Mouse (Mus musculus): Measurements from ENCODE around the gene Gm29609. TPM values are rescaled to one million over a fixed set of nuclear protein-coding genes. Genes with fewer than 3 reads are reported as not detected.
"Not testable (repeated sequence)": the region's sequence is repeated elsewhere in the genome, so short reads cannot be mapped to it uniquely, and the experiment has no call there.

Gene Gm29609
- polyA plus RNA-seq (2015; fragmentation: Nextera tagmentation; extraction: Ambion mirVana) = 1.2 and 1.8 TPM in 2 replicates

- H3K4me2 ChIP-seq (replicated peaks) = peak within 1 kb of the TSS; percentile 98
- H3K9ac ChIP-seq (replicated peaks) = peak within 1 kb of the TSS; percentile 82
- H3K4me3 ChIP-seq = peak within 1 kb of the TSS; percentile 92
- peak within 1 kb of the TSS; percentile 99 for H3K27ac ChIP-seq (replicated peaks)
- ATAC-seq (replicated peaks) = peak; percentile 99
- no peaks in the 10 kb centered on the region for H3K27me3 ChIP-seq
- WGBS = under 1% methylated on average over 59 of the region's 59 CpGs
- peaks cover 22% of the 10 kb centered on the region for H3K4me1 ChIP-seq
- no peaks in the 10 kb centered on the region for H3K9me3 ChIP-seq
- no peaks in the 10 kb centered on the region; the same call in 1 of the 2 replicates for H3K36me3 ChIP-seq
Observed at GRCm38 (mm10) chr5:31179766-31180630, at the start of gene Gm29609, which contains the start of gene Gtf3c2. Gene Gm29609, minus strand, starts transcription at chr5:31179911. Gene Gtf3c2, minus strand, starts transcription at chr5:31180144.

GRCm38 (mm10) chr5:31226641-31227040, 46.9 kb upstream of the Gm29609 start:
- H3K27ac ChIP-seq (replicated peaks) = no peak overlapping the region
- no peaks in the 10 kb centered on the region for H3K27me3 ChIP-seq
- no peaks in the 10 kb centered on the region for H3K9me3 ChIP-seq
- no peak overlapping the region for H3K4me2 ChIP-seq (replicated peaks)
- H3K4me3 ChIP-seq = no peak overlapping the region
- H3K4me1 ChIP-seq = peaks cover 2% of the 10 kb centered on the region; the same call in 1 of the 2 replicates
- H3K36me3 ChIP-seq = no peaks in the 10 kb centered on the region
- H3K9ac ChIP-seq (replicated peaks) = no peak overlapping the region
- ATAC-seq (replicated peaks) = no peak
- WGBS = 68% methylated on average over 1 of the region's 1 CpGs

GRCm38 (mm10) chr5:31222696-31223095, 43.0 kb upstream of the Gm29609 start:
- Histone ChIP-seq H3K4me3 (no peak overlapping the region), H3K4me2 (replicated peaks) (no peak overlapping the region), H3K36me3 (no peaks in the 10 kb centered on the region), H3K4me1 (peaks cover 21% of the 10 kb centered on the region), H3K27ac (replicated peaks) (no peak overlapping the region), H3K9ac (replicated peaks) (no peak overlapping the region), H3K27me3 (no peaks in the 10 kb centered on the region), H3K9me3 (no peaks in the 10 kb centered on the region)
- no peak for ATAC-seq (replicated peaks)
- 94% methylated on average over 9 of the region's 9 CpGs for WGBS

GRCm38 (mm10) chr5:31221304-31221945, 41.7 kb upstream of the Gm29609 start:
- Histone ChIP-seq H3K4me2 (replicated peaks) (peak overlapping the region; percentile 84), H3K9me3 (no peaks in the 10 kb centered on the region), H3K4me1 (peaks cover 21% of the 10 kb centered on the region), H3K4me3 (peak overlapping the region; percentile 89), H3K27ac (replicated peaks) (peak overlapping the region; percentile 93), H3K9ac (replicated peaks) (peak overlapping the region; percentile 84), H3K27me3 (no peaks in the 10 kb centered on the region), H3K36me3 (no peaks in the 10 kb centered on the region)
- peak; percentile 4; the same call in 1 of the 2 replicates for ATAC-seq (replicated peaks)
- 9% methylated on average over 11 of the region's 11 CpGs for WGBS

GRCm38 (mm10) chr5:31220448-31221303, 41.0 kb upstream of the Gm29609 start, which contains the start of gene Ppm1g:
Gene Ppm1g, minus strand, starts transcription at chr5:31220687.
- H3K4me1 ChIP-seq = peaks cover 21% of the 10 kb centered on the region
- no peaks in the 10 kb centered on the region for H3K36me3 ChIP-seq
- peak within 1 kb of the TSS; percentile 93 for H3K27ac ChIP-seq (replicated peaks)
- WGBS = under 1% methylated on average over 64 of the region's 70 CpGs
- no peaks in the 10 kb centered on the region for H3K9me3 ChIP-seq
- H3K27me3 ChIP-seq = no peaks in the 10 kb centered on the region
- H3K9ac ChIP-seq (replicated peaks) = peak within 1 kb of the TSS; percentile 84
- ATAC-seq (replicated peaks) = peak; percentile 95
- peak within 1 kb of the TSS; percentile 89 for H3K4me3 ChIP-seq
- peak within 1 kb of the TSS; percentile 84 for H3K4me2 ChIP-seq (replicated peaks)

GRCm38 (mm10) chr5:31219911-31220447, 40.3 kb upstream of the Gm29609 start:
- H3K4me2 ChIP-seq (replicated peaks) = peak overlapping the region; percentile 84
- ATAC-seq (replicated peaks) = no peak; the same call in none of the 2 replicates
- H3K9me3 ChIP-seq = no peaks in the 10 kb centered on the region
- H3K4me3 ChIP-seq = peak overlapping the region; percentile 89
- peak overlapping the region; percentile 93 for H3K27ac ChIP-seq (replicated peaks)
- H3K36me3 ChIP-seq = no peaks in the 10 kb centered on the region
- peaks cover 21% of the 10 kb centered on the region for H3K4me1 ChIP-seq
- H3K27me3 ChIP-seq = no peaks in the 10 kb centered on the region
- WGBS = under 1% methylated on average over 40 of the region's 40 CpGs
- peak overlapping the region; percentile 84 for H3K9ac ChIP-seq (replicated peaks)

GRCm38 (mm10) chr5:31219474-31219873, 39.8 kb upstream of the Gm29609 start:
- Histone ChIP-seq H3K4me2 (replicated peaks) (peak overlapping the region; percentile 84), H3K27ac (replicated peaks) (peak overlapping the region; percentile 93), H3K4me1 (peaks cover 21% of the 10 kb centered on the region), H3K4me3 (peak overlapping the region; percentile 89), H3K9ac (replicated peaks) (peak overlapping the region; percentile 84), H3K9me3 (no peaks in the 10 kb centered on the region), H3K27me3 (no peaks in the 10 kb centered on the region), H3K36me3 (no peaks in the 10 kb centered on the region)
- 3% methylated on average over 11 of the region's 11 CpGs for WGBS
- ATAC-seq (replicated peaks) = no peak

GRCm38 (mm10) chr5:31219070-31219469, 39.4 kb upstream of the Gm29609 start:
- H3K36me3 ChIP-seq = no peaks in the 10 kb centered on the region
- 2% methylated on average over 2 of the region's 2 CpGs for WGBS
- peaks cover 21% of the 10 kb centered on the region for H3K4me1 ChIP-seq
- no peaks in the 10 kb centered on the region for H3K27me3 ChIP-seq
- no peaks in the 10 kb centered on the region for H3K9me3 ChIP-seq
- H3K4me3 ChIP-seq = peak overlapping the region; percentile 89
- peak overlapping the region; percentile 84 for H3K4me2 ChIP-seq (replicated peaks)
- H3K9ac ChIP-seq (replicated peaks) = 0 out of 2 replicates have a peak overlapping the region, but pooled peaks have one; percentile 24
- no peak for ATAC-seq (replicated peaks)
- no peak overlapping the region for H3K27ac ChIP-seq (replicated peaks)

GRCm38 (mm10) chr5:31218294-31218693, 38.6 kb upstream of the Gm29609 start:
- Histone ChIP-seq H3K36me3 (no peaks in the 10 kb centered on the region), H3K27me3 (no peaks in the 10 kb centered on the region), H3K4me1 (peaks cover 21% of the 10 kb centered on the region), H3K9ac (replicated peaks) (no peak overlapping the region), H3K27ac (replicated peaks) (no peak overlapping the region), H3K9me3 (no peaks in the 10 kb centered on the region), H3K4me3 (no peak overlapping the region), H3K4me2 (replicated peaks) (no peak overlapping the region)
- no peak for ATAC-seq (replicated peaks)
- WGBS = 73% methylated on average over 7 of the region's 7 CpGs

GRCm38 (mm10) chr5:31216554-31216953, 36.8 kb upstream of the Gm29609 start:
- not testable (repeated sequence) for H3K36me3 ChIP-seq; H3K27ac ChIP-seq (replicated peaks); H3K9me3 ChIP-seq; H3K4me2 ChIP-seq (replicated peaks); H3K4me3 ChIP-seq; ATAC-seq (replicated peaks); H3K9ac ChIP-seq (replicated peaks); H3K27me3 ChIP-seq
- WGBS = 89% methylated on average over 6 of the region's 6 CpGs
- peaks cover 18% of the 10 kb centered on the region for H3K4me1 ChIP-seq

GRCm38 (mm10) chr5:31204421-31204820, 24.7 kb upstream of the Gm29609 start:
- no peak overlapping the region for H3K9ac ChIP-seq (replicated peaks)
- no peak overlapping the region for H3K27ac ChIP-seq (replicated peaks)
- peaks cover 64% of the 10 kb centered on the region for H3K36me3 ChIP-seq
- H3K4me3 ChIP-seq = no peak overlapping the region
- H3K4me2 ChIP-seq (replicated peaks) = no peak overlapping the region
- WGBS = 94% methylated on average over 6 of the region's 6 CpGs
- H3K4me1 ChIP-seq = peaks cover 22% of the 10 kb centered on the region
- no peaks in the 10 kb centered on the region for H3K27me3 ChIP-seq
- ATAC-seq (replicated peaks) = no peak
- 0 out of 2 replicates have a peak, but pooled peaks cover 5% of the 10 kb centered on the region for H3K9me3 ChIP-seq

Data from forebrain, embryonic 15.5 days (tissue).